Mouse (Mus musculus): Measurements from ENCODE around the gene Wdfy2.

DNA sequence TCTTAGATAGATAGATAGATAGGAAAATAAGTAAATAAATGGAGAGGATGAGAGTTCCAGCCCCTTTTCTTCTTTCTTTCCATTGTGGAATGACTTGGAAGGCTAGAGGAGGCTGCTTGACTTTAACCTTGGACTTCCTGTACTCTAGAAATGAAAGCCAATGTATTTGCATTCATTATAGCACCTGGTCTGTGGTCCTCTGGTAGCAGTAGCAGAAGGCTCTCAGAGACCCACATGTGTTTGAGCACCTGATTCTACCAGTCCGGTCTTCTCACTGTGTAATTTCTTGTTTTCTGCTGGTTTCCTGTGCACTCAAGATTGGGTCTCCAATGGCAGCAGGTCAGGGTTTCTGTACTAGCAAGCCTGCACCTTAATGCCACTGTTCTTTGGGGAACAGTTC is 30.1 kb downstream of the Wdfy2 start:
- TF ChIP-seq CTCF (IDR thresholded peaks at IDR 0.05; ENCODE audit: extremely low read depth, insufficient read depth, insufficient read length, insufficient replicate concordance) (no peak), POLR2A (IDR thresholded peaks at IDR 0.05; ENCODE audit: low read depth, low read length) (no peak)

Data from spleen, adult 2 months (tissue).